In the genomic region with DNA sequence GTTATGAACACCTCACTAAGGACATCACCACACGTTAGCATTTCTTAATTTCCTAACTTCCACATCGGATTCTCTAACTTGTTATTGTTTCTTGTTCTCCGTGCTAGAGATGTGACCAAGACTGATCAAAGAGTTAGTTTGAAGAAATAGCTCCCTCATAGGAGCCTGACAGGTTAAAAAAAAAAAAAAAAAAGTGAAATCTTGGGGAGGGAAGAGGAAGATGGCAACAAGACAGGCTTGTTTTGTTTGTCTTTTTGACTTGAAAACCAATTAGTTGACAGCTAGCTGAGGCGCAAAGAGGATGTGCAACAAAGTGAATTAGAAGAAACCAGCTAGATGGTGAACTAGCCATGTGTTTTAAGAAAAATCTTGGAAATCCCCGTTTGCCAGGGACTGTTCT, we compare ENCODE assay signal across 8 mouse cellular contexts. TPM values are rescaled to one million over a fixed set of nuclear protein-coding genes. Genes with fewer than 3 reads are reported as not detected.
DNase-seq lines count a peak whose midpoint lies in the region; ATAC-seq lines count a peak whose summit lies in the region.

No protein-coding gene starts in this region.

- H3K27me3 ChIP-seq in lung, embryonic 15.5 days = no peaks in the 10 kb centered on the region
- no peaks in the 10 kb centered on the region for H3K27me3 ChIP-seq in embryonic facial prominence, embryonic 10.5 days (replicated peaks; ENCODE audit: low read depth, poor library complexity, severe bottlenecking)
- H3K27me3 ChIP-seq in intestine, embryonic 15.5 days (replicated peaks) = no peaks in the 10 kb centered on the region
- H3K27me3 ChIP-seq in neural tube, embryonic 15.5 days (replicated peaks) = no peaks in the 10 kb centered on the region

- H3K9me3 ChIP-seq in lung, embryonic 15.5 days = no peaks in the 10 kb centered on the region
- no peaks in the 10 kb centered on the region for H3K9me3 ChIP-seq in embryonic facial prominence, embryonic 10.5 days
- no peaks in the 10 kb centered on the region for H3K9me3 ChIP-seq in intestine, embryonic 15.5 days
- H3K9me3 ChIP-seq in neural tube, embryonic 15.5 days (replicated peaks) = no peaks in the 10 kb centered on the region

- H3K4me3 ChIP-seq in lung, embryonic 15.5 days = peak overlapping the region; percentile 82
- peak overlapping the region; percentile 68 for H3K4me3 ChIP-seq in embryonic facial prominence, embryonic 10.5 days
- H3K4me3 ChIP-seq in intestine, embryonic 15.5 days (replicated peaks) = peak overlapping the region; percentile 73
- peak overlapping the region; percentile 72 for H3K4me3 ChIP-seq in neural tube, embryonic 15.5 days (replicated peaks)

- peak overlapping the region; percentile 70 for H3K4me2 ChIP-seq in lung, embryonic 15.5 days
- peak overlapping the region; percentile 59 for H3K4me2 ChIP-seq in intestine, embryonic 15.5 days (replicated peaks)
- peak overlapping the region; percentile 74 for H3K4me2 ChIP-seq in neural tube, embryonic 15.5 days

- H3K4me1 ChIP-seq in lung, embryonic 15.5 days = peaks cover 13% of the 10 kb centered on the region; the same call in 1 of the 2 replicates
- peaks cover 12% of the 10 kb centered on the region for H3K4me1 ChIP-seq in embryonic facial prominence, embryonic 10.5 days
- H3K4me1 ChIP-seq in intestine, embryonic 15.5 days (replicated peaks) = no peaks in the 10 kb centered on the region
- peaks cover 14% of the 10 kb centered on the region for H3K4me1 ChIP-seq in neural tube, embryonic 15.5 days

- no peak for DNase-seq in lung, postnatal 14 days
- no peak for DNase-seq in embryonic facial prominence, embryonic 10.5 days (ENCODE audit: low spot score)
- no peak for DNase-seq in left cerebral cortex, adult 11 months (ENCODE audit: low spot score)
- no peak for DNase-seq in right cerebral cortex, adult 18-20 months
- no peak for DNase-seq in cerebellum, postnatal 10 days

- H3K27ac ChIP-seq in lung, embryonic 15.5 days = no peak overlapping the region
- H3K27ac ChIP-seq in embryonic facial prominence, embryonic 10.5 days (replicated peaks) = no peak overlapping the region
- H3K27ac ChIP-seq in intestine, embryonic 15.5 days = no peak overlapping the region
- no peak overlapping the region for H3K27ac ChIP-seq in neural tube, embryonic 15.5 days (replicated peaks)

- no peak for ATAC-seq in lung, embryonic 15.5 days (ENCODE audit: borderline replicate concordance, extremely low read depth, low FRiP score, low TSS enrichment)
- no peak for ATAC-seq in intestine, embryonic 15.5 days
- no peak for ATAC-seq in neural tube, embryonic 15.5 days (ENCODE audit: low FRiP score)

- no peak overlapping the region for H3K9ac ChIP-seq in lung, embryonic 15.5 days
- peak overlapping the region; percentile 79; the same call in 1 of the 2 replicates for H3K9ac ChIP-seq in intestine, embryonic 15.5 days
- H3K9ac ChIP-seq in neural tube, embryonic 15.5 days (replicated peaks) = peak overlapping the region; percentile 65

- H3K36me3 ChIP-seq in lung, embryonic 15.5 days = no peaks in the 10 kb centered on the region
- peaks cover 7% of the 10 kb centered on the region for H3K36me3 ChIP-seq in embryonic facial prominence, embryonic 10.5 days (replicated peaks)
- no peaks in the 10 kb centered on the region for H3K36me3 ChIP-seq in intestine, embryonic 15.5 days
- 0 out of 2 replicates have a peak, but pooled peaks cover 1% of the 10 kb centered on the region for H3K36me3 ChIP-seq in neural tube, embryonic 15.5 days

- 30% methylated on average over 5 of the region's 5 CpGs for WGBS in lung, embryonic 15.5 days
- WGBS in embryonic facial prominence, embryonic 10.5 days = 46% methylated on average over 5 of the region's 5 CpGs
- WGBS in intestine, embryonic 15.5 days = 27% methylated on average over 5 of the region's 5 CpGs
- WGBS in neural tube, embryonic 15.5 days = 37% methylated on average over 5 of the region's 5 CpGs

RNA-seq across cellular contexts. Expression of gene Echdc1, which starts 0.9 kb away (rescaled TPM):
- polyA plus RNA-seq in lung, embryonic 15.5 days (2015; fragmentation: Nextera tagmentation; extraction: Ambion mirVana) = 18.8 and 22.5 TPM in 2 replicates
- polyA plus RNA-seq in embryonic facial prominence, embryonic 10.5 days (2016; fragmentation: Nextera tagmentation; extraction: Ambion mirVana) = 21.6 and 25.8 TPM in 2 replicates
- 41.4 and 42.8 TPM in 2 replicates for polyA plus RNA-seq in intestine, embryonic 15.5 days (2015; fragmentation: Nextera tagmentation; extraction: Ambion mirVana)
- 30.7 and 35.7 TPM in 2 replicates for polyA plus RNA-seq in neural tube, embryonic 15.5 days (2015; fragmentation: Nextera tagmentation; extraction: Ambion mirVana)

RNA-seq across cellular contexts. Expression of gene Rnf146, which starts 48.3 kb away (rescaled TPM):
- polyA plus RNA-seq in lung, embryonic 15.5 days (2015; fragmentation: Nextera tagmentation; extraction: Ambion mirVana) = 45.0 and 51.5 TPM in 2 replicates
- 53.9 and 54.0 TPM in 2 replicates for polyA plus RNA-seq in embryonic facial prominence, embryonic 10.5 days (2016; fragmentation: Nextera tagmentation; extraction: Ambion mirVana)
- polyA plus RNA-seq in intestine, embryonic 15.5 days (2015; fragmentation: Nextera tagmentation; extraction: Ambion mirVana) = 40.8 and 41.7 TPM in 2 replicates
- 81.8 and 82.6 TPM in 2 replicates for polyA plus RNA-seq in neural tube, embryonic 15.5 days (2015; fragmentation: Nextera tagmentation; extraction: Ambion mirVana)
